Mouse (Mus musculus) left cerebral cortex, postnatal 4 days (tissue): ENCODE data around the gene Padi3. TPM values are rescaled to one million over a fixed set of nuclear protein-coding genes. Genes with fewer than 3 reads are reported as not detected.

ENCODE experiments used
- DNase-seq: peaks from one replicate; pipeline ENCODE4 v3.0.0-alpha.2; 2022
- intact Hi-C: fragments of 180-260 bp; cut with DNase I; formaldehyde crosslinking; loops from one replicate; pipeline ENCODE4 v1.15.1; 2025
- total RNA-seq, 2 experiments: library from RNA; stranded (reverse); gene quantifications; 2 replicates each; pipeline ENCODE4 v1.2.3; 2021

The Padi3 gene
- total RNA-seq, 2 experiments from 2014 or later, result not detected

DNA sequence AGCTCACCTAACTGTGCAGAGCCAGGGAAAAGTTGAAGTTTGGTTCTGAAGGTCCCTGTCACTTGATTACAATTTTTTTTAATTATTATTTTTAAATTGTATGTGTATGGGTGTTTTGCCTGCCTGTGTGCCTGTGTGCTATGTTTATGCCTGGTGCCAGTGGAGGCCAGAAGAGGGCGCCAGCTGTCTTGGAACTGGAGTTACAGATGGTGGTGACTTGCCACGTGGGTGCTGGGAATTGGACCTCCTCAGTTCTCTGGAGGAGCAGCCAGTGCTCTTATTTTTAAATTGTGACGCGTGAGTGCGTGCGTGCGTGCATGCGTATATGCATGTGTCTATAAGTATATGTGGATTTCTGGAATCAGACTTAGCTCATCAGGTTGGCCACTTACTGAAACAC is 7.0 kb upstream of the Padi3 start:
- DNase-seq, result no peak
- intact Hi-C loops, result no loop called here

DNA sequence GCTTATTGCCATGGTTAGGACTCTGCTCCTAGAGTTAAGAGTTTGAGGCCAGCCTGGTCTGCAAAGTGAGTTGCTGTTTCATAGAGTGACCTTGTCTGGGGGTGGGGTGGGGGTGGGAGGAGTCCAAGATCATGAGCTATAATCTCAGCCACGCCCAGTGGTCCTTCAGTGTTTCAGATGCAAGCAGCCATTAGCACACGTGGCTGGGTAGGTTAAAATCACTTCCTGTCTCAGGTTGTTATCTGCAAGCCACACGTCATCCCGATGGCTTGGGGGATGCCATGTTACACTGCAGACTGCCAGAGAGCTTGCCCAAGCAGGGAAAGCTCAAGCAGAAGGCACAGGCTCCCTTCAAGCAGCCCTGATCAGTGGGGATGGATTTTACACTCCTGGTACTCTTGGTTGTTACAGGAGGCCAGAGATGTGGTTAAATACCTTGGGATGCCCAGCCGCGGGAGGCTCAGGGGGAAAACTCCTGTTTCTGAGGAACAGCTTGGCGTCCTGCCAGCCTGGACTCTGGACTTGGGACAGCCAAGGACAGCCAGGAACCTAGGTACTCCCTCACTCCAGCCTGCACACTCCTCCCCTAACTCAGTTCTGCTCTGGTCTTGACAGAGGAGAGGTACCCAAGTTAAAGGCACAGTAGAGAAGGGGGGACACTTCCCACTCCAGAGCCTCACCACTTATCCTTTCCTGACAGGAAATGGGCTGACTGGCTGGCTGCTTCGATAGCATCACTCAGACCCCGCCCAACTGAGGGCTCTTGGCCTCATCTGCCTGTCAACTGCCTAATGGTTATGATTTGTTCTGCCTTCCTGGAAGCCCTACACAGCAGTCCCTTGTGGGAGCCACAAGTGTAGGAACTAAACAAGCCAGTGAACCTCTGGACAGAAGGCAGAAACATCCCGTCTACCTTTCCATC is 5.8 kb upstream of the Padi3 start:
- no peak for DNase-seq
- intact Hi-C loops, result no loop called here

DNA sequence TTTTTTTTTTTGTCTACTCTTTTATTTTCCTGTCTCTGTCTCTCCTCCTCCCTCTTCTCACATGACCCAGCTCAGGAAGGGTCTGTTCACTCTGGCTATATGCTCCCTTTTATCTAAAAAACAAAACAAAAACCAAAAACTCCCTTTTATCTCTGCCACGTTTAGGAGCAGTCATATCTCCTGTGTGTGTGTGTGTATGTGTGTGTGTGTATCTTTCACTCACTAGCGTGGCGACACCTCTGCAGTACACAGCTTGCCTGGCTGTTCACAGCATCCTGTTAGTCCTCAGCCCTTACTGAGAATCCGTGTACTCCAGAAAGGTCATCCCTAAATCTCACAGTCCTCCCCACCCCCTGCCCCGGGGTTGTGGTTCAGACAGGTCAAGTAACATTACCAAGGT is 5.0 kb upstream of the Padi3 start:
- no peak for DNase-seq
- intact Hi-C loops, result no loop called here

DNA sequence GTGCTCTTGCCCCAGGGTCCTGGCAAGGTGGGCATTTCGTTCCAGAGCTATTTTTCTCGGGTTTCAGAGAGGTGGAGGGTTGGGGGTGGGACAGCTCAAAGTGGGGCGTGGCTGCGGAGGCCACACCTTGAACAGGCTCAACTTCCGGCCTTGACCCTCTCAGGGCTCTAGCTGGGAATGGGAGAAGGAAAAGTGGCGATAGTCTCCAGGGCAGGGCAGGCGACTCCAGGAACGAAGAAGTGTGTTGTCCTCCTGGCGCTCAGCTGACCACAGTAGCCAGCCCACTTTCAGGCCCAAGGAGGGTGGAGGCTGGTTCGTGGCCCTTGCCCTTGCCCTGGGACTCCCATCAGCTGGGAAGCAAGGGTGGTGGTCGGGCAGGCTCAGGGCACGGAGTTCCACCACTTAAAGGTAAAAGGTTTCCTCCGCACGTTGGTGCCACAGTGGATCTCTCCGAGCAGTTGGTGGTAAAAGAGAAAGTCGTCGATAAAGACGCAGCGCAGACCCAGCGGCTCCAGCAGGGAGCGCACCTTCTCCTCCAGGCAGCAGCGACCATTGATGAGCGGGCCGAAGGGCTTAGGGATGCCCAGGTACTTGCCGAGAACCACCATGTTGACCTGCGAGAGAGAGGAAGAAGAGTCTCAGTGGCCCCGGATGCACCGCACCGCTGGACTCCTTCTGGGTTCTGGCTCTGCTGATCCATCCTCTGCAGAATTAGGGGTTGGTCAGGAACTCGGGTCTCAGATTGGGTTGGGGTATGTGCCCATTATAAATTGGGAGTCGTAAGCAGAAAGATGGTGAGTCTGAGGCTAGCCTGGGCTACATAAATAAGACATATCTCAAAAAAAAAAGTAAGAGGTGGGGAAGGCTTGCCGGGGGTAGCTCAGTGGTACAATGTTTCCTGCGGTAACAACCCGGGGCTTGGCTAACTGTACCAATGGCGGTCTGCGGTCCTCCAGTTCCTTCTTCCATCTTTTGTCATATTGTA is 4.1 kb upstream of the Padi3 start:
- DNase-seq, result no peak
- intact Hi-C loops, result no loop called here

DNA sequence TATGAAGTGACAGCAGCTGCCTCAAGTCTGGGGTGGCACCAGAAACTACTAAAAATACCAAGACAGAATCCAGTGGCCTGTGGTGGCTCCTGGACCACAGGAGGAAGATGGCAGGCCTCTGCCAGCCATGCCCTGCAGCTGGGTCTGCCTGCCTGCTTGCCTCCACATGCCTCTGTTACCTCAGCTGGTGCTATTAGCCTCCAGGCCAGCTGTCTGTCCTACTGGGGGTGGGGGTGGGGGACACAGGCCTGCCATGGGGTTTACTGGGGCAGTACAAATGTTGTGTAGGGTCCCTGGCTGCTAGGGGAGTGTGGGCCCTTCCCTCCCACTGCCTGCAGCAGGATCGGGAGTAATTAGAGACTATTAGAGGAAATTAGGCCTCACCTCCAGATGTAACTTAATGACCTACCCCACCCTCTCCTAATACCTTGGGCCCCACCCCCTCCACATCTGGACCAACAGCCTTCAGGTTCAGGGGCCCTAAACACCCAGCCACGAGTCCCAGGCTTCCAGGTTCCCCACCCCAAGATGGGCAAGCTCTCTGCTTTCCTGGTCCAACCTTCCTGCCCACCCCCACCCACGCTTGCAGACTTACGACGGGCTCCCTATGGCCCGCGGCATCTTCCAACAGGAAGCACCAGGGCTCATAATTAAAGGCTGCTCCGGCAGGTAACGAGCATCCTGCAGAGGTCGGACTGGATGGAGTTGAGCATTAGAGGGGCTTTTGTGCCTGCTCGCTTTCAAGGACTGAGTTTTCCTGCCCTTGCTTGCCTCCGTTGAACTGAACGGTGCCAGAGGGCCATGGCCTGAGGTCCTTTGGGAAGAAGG is 3.1 kb upstream of the Padi3 start:
- intact Hi-C loops, result no loop called here
- DNase-seq, result no peak

DNA sequence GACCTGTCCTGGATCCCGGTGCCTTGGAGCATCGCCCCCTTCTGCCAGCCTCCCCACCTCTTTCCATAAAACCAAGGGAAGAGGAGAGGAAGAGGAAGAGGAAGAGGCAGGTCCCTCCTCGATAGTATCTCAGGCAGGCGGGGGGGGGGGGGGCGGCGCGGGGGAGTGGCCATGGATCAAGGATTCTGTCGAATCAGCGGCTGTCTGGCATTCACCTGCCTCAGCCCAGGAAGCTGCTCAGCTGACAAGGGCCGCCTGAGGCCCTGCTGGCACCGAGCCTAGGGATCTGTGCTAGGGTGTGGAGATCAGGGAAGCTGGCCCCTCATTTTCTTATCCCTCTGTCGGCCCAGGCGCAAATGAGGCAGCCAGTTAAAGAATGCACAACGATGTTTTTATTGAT is 2.2 kb upstream of the Padi3 start:
- DNase-seq, result peak; percentile 67
- intact Hi-C loops, result no loop called here

DNA sequence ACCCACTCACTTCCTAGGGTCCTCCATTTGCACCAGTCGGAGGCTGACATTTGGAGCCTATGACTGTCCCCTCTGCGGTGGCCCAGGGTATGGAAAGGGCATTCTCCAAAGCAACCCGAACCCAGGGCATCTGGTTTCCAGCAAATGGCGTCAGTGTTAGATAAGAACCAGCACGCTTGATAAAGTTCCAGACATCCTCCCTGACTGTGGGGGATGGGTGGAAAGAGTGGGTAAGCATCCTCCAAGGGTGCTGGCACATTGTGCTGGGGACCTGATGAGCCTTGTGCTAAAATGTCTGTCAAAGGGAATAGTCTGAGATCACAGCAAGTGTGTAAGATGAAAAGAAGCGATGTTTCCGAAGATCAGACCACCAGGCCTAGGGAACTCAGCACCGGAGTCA is 1.7 kb upstream of the Padi3 start:
- intact Hi-C loops, result no loop called here
- no peak for DNase-seq

DNA sequence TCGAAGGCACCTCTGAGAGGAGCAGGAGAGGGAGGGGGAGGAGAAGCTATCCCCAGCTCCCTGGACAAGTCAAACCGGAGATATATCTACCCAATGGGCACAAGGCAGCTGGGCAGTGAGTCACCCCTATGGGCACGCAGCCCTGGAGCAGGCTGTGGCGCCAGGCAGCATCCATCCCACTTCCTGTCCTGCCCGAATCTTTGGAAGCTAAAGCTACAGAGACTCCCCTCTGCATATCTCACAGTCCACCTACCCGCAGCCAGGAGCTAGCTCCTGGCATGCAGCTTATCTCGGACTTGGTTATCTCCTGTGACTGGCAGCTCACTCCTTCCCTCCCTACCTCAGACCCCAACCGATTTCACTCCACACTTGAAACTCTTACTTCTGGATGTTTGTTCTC is 1.3 kb downstream of the Padi3 start:
- DNase-seq, result no peak
- intact Hi-C loops, result no loop called here

DNA sequence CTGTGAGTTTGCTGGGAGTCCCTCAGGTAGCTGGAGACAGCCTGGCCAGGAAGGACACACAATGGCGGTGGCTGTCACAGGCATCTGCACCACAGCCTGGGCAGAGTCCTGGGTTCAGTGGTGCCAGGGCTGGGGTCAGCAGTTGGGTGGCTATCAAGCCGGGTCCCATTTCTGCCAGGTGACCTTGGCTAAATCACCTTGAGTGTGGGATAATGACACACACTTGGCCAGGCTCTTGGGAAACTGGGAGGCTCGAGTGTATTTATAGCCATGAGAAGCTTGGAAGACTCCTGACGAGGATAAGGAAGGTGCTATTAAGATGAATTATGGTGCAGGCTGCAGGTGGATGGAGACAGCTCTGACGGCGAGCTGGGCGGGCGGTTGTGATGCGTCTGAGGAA is 5.8 kb downstream of the Padi3 start:
- intact Hi-C loops, result no loop called here
- DNase-seq, result no peak

DNA sequence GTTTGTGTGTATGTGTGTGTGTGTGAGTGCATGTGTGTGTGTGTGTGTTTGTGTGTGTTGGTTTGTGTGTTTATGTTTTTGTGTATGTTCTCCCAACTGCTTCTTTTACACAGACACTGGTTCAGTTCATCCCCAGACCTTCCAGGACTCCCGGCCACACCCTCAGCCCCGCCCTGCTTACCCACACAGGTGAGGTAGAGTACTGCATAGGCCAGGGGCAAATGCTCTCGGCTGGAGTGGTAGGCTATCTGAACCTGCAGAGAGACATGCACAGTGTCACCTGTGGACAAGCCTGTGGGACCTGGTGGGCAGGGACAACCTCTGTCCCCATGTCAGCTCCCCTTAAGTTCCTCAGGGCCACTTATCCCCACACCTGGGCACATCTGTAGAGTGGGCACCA is 9.1 kb downstream of the Padi3 start:
- intact Hi-C loops, result no loop called here

DNA sequence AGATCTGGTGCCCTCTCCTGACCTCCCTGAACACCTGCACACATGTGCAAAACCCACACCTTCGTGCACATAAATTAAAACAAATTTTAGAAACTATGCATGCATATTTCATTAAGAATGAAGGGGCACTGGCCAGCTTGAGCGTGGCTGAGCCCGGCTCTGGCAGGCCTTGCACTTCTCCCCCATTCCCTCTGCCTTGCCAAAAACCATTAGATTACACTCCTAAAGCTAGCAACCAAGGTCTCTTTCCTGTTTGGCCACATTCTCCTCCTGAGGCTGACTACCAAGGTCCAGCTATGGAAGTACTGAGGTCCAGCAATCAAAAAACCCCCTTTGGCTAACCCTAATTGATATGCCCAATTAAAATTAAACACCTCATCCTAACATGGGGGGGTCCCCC is 13.7 kb downstream of the Padi3 start:
- no peak for DNase-seq
- intact Hi-C loops, result no loop called here

More for the DNA sequence above, 9.1 kb downstream of the Padi3 start:
- DNase-seq, result no peak

DNA sequence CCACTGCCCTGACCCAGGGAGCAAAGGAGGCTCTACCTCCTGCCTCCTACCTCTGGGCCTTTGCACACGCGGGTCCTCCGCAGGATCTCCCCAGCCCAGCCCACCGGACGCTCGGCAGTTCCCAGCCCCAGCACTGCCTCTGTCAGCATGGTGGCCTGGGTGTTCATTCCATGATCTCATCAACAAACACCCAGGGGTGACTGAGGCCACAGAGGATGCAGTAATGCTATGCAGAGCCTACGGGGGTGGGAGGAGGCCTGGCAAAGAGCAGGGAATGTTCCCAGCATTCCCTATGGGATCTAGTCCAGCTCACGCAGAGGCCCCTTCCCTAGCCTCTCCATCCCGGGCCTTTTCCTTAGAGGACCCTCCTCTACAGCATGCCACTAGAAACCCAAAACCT is 15.8 kb downstream of the Padi3 start:
- no peak for DNase-seq
- intact Hi-C loops, result no loop called here

DNA sequence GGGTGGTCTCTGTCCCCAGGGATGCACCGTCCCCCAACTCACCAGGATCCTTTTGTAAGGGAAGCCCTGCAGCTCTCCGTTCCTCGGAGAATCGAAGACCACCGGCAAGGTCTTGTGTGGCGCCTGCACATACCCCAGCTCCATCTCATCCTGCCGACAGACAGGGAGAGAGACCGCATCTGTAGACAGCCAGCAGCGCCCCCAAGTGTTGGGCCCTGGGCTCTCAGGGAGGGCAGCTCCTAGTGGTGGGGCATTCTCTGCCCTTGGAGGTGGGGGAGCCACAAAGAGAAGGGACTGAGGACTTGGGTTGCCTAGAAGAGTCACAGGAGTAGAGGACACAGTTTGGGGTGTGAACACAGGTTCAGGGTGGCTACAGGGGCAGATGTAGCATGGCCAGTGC is 16.7 kb downstream of the Padi3 start:
- intact Hi-C loops, result no loop called here

DNA sequence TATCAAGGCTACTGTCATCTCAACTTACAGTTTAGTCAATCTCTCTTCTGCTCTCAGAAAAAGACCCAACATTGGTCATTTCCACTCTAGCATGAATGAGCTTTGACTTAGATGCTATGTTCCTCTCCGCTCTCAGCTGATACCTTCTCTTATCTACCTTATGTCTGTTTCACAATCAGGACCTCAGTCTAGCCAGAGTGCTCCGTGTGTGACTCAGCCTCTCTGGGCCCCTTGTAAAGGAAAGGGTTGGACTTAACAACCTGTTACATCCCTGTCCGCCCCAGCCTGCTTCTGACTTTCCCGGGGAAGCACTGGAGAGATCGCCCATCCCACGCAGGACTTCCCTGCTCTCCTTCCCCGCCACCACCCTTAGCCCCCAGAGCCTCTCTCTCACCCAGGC is 17.9 kb downstream of the Padi3 start:
- intact Hi-C loops, result no loop called here
- DNase-seq, result no peak

More for the DNA sequence above, 16.7 kb downstream of the Padi3 start:
- DNase-seq, result no peak

DNA sequence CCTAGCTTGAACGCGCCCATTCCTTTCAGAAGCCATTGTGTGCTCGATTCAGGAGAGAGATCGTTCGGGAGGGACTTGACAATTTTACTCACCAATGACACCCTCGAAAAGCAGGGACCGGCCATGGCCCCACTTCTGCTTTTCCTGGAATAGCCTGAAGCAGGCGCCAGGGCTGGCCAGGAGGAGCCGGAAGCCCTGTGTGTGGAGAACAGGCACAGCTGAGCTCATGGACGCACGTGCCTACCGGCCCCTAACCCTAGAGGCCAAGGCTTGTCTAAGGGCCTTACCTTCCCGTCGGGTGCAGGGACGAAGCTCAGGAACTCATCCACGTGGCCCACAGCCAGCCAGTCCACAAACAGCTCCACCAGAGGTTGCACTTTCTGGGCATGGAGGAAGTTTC is 19.4 kb downstream of the Padi3 start:
- intact Hi-C loops, result no loop called here

DNA sequence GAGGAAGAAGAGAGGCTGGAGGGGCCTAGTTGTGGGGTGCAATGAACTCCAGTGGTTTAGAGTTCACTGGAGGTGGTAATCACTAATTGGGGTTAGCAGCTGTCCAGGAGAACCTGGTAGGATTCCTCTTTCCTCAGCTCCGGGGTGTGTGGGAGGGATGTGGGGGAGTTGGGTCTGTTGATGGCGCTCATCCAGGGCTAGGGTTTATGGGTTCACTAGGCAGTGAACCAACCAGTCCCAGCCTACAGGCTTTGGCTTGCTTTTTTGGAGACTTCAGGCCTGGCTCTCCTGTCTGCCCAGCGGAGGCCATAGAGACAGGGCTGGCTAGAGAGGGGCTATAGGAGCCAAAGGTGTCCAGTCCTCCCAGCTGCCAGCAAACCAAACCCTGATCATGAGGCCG is 20.5 kb downstream of the Padi3 start:
- DNase-seq, result no peak
- intact Hi-C loops, result no loop called here

More for the DNA sequence above, 19.4 kb downstream of the Padi3 start:
- DNase-seq, result no peak

DNA sequence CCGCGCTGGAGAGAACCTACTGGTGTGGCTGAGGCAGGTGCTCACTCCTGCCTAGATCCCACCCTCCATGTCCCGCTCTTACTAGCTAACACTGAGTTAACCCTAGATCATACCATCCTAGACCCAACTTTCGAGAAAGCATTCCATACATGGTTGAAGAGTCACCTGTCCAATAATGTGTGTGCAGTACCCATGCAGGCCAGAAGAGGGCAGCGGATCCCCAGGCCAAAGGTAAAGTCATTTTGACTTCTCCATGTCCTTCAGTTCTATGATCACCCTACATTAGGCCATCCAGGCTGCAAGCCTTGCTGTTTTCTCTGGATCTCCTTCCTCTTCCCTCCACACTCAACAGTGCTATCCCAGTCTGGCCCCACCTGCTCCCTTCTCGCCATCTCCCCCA is 21.5 kb downstream of the Padi3 start:
- peak; percentile 75 for DNase-seq
- intact Hi-C loops, result no loop called here

DNA sequence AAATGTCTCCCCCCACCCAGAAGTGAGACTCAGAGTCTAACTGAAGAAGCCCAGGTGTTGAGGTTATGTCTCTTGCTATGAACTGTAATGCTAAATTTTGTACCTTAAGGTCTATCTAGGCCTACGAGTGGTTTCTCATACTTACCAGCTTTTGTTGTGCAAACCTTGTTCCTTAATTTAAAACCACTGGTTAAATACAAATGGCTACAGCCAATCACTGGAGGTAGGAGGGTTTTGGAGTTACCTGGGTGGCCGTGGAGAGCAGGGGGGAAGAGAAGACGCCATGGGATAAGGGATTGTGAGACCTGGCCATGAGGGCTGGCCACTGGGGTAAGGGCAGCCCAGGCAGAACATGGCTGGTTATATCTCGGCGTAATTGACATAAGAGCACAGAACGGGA is 22.2 kb downstream of the Padi3 start:
- intact Hi-C loops, result no loop called here
- DNase-seq, result no peak

DNA sequence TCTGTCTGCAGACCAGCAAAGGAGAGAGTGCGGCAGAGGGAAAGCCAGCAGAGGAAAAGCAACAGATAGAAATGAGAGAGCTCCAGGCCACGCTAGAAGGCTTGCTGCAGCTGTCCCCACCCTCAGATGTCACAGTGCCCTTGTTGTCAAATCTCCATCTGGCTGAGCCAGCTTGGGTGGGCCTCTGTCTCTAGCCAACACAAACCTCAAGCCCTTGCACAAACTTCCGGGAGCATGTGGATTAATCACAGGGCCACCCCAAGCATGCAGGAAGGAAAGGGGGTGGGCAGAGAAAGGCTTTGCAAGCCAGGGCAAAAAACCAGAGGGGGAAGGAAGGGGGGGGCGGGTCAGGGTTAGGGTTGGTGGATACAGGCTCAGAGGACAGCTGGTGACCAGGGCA is 23.0 kb downstream of the Padi3 start:
- no peak for DNase-seq
- intact Hi-C loops, result no loop called here

DNA sequence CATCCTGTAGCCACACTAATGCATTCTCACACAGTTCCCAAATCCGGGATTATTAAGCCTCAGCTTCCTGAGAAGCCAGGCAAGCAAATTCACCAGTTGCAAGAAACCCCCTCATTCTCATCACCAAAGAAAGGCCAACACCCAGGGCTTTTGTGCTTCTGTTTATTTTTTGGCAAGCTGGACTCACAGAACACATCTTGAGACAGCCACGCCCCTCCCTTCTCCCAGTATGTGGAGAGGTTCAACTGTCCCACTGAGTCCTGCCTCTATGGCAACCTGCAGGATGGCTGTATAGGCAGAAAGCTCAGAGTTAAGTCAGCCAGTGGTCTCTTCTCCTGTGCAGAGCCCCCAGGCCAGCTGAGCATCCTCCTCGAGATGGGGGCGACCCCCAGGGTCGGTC is 25.2 kb downstream of the Padi3 start:
- no peak for DNase-seq
- intact Hi-C loops, result no loop called here
